Mouse (Mus musculus) urinary bladder, postnatal 36 days (tissue): ENCODE measurements around the gene Gm20518.

Source experiments
- DNase-seq, 2 experiments: peaks; one replicate each; pipeline ENCODE4 v3.0.0; 2022; ENCODE audit warnings: low spot score in 2 of 2, mixed read lengths in 1 of 2

The Gm20518 gene

GRCm38 (mm10) chr16:17807192-17808009, 84.1 kb downstream of the Gm20518 start:
- DNase-seq: peak; percentile 47 to 80

- DNase-seq: no peak
These were observed 84.8 kb downstream of the Gm20518 start for GRCm38 (mm10) chr16:17806581-17807191.

- no peak for DNase-seq
These were observed 86.5 kb downstream of the Gm20518 start for GRCm38 (mm10) chr16:17804982-17805381.

GRCm38 (mm10) chr16:17804449-17804912, 87.0 kb downstream of the Gm20518 start:
- no peak for DNase-seq

- DNase-seq: no peak
These were observed 87.6 kb downstream of the Gm20518 start for GRCm38 (mm10) chr16:17803675-17804448.

GRCm38 (mm10) chr16:17802839-17803674, 88.4 kb downstream of the Gm20518 start:
- DNase-seq: peak in 1 of 2 experiments; percentile 21

- no peak for DNase-seq
These were observed 89.0 kb downstream of the Gm20518 start for GRCm38 (mm10) chr16:17802456-17802838.

- DNase-seq: no peak
These were observed 89.6 kb downstream of the Gm20518 start for GRCm38 (mm10) chr16:17801777-17802455.

GRCm38 (mm10) chr16:17799584-17799983, 91.9 kb downstream of the Gm20518 start:
- DNase-seq: no peak

- DNase-seq: peak in 1 of 2 experiments; percentile 53
These were observed 92.9 kb downstream of the Gm20518 start for GRCm38 (mm10) chr16:17798321-17799180.

- no peak for DNase-seq
These were observed 93.6 kb downstream of the Gm20518 start for GRCm38 (mm10) chr16:17797812-17798311.

GRCm38 (mm10) chr16:17796971-17797811, 94.3 kb downstream of the Gm20518 start, which contains the start of gene Scarf2:
Gene Scarf2 (plus strand): TSS chr16:17797282.
- DNase-seq: peak in 1 of 2 experiments; percentile 42

- no peak for DNase-seq
These were observed 95.0 kb downstream of the Gm20518 start for GRCm38 (mm10) chr16:17796519-17796918.

GRCm38 (mm10) chr16:17795643-17796042, 95.8 kb downstream of the Gm20518 start:
- no peak for DNase-seq

- DNase-seq: no peak
These were observed 97.4 kb downstream of the Gm20518 start for GRCm38 (mm10) chr16:17794047-17794446.

- DNase-seq: no peak
These were observed 98.7 kb downstream of the Gm20518 start for GRCm38 (mm10) chr16:17792728-17793127.

GRCm38 (mm10) chr16:17785337-17785736, 106.1 kb downstream of the Gm20518 start:
- no peak for DNase-seq
